Mouse (Mus musculus) hindbrain, embryonic 12.5 days (tissue): ENCODE results near the gene Jup. TPM values are rescaled to one million over a fixed set of nuclear protein-coding genes. Genes with fewer than 3 reads are reported as not detected.

Source experiments
- ATAC-seq: fragments of 200-750 bp; cut with Nextera tagmentation; 2 replicates; pipeline ENCODE4 v1.8.0; 2017; ENCODE audit warnings: moderate TSS enrichment; ENCODE audit not compliant: low FRiP score
- H3K27ac ChIP-seq: fragments of 300-500 bp; sonication (generic); 2 replicates; pipeline ENCODE4 v1.5.1; 2016; ENCODE audit warnings: mild to moderate bottlenecking
- H3K27me3 ChIP-seq: fragments of 300-500 bp; sonication (generic); 2 replicates; pipeline ENCODE4 v1.6.1; 2016; ENCODE audit warnings: mild to moderate bottlenecking
- H3K36me3 ChIP-seq: fragments of 300-500 bp; sonication (generic); 2 replicates; pipeline ENCODE4 v1.6.1; 2016; ENCODE audit warnings: mild to moderate bottlenecking
- H3K4me1 ChIP-seq: fragments of 300-500 bp; sonication (generic); 2 replicates; pipeline ENCODE4 v1.6.1; 2016
- H3K4me2 ChIP-seq: fragments of 300-500 bp; sonication (generic); replicated peaks from 2 replicates; pipeline ENCODE4 v1.6.1; 2016; ENCODE audit warnings: mild to moderate bottlenecking
- H3K4me3 ChIP-seq: fragments of 300-500 bp; sonication (generic); 2 replicates; pipeline ENCODE4 v1.5.1; 2016; ENCODE audit warnings: mild to moderate bottlenecking
- H3K9ac ChIP-seq: fragments of 300-500 bp; sonication (generic); 2 replicates; pipeline ENCODE4 v1.6.1; 2016; ENCODE audit warnings: mild to moderate bottlenecking, moderate library complexity
- H3K9me3 ChIP-seq: fragments of 300-500 bp; sonication (generic); replicated peaks from 2 replicates; pipeline ENCODE4 v1.6.1; 2016; ENCODE audit warnings: mild to moderate bottlenecking
- WGBS: fragments of 180-500 bp; shearing (Covaris S2); methylation state at CpG from one replicate; pipeline ENCODE4 v1.1.7; 2016; 5-methylcytosine and 5-hydroxymethylcytosine counted together
- polyA plus RNA-seq: library from polyadenylated mRNA; unstranded; fragments of >200 nt; fragmentation: Nextera tagmentation; extraction: Ambion mirVana; gene quantifications from 2 replicates; pipeline ENCODE4 v1.2.1, GENCODE M21; 2016

Gene Jup
- polyA plus RNA-seq, 1 experiment from 2014 or later: 64.0 TPM

DNA sequence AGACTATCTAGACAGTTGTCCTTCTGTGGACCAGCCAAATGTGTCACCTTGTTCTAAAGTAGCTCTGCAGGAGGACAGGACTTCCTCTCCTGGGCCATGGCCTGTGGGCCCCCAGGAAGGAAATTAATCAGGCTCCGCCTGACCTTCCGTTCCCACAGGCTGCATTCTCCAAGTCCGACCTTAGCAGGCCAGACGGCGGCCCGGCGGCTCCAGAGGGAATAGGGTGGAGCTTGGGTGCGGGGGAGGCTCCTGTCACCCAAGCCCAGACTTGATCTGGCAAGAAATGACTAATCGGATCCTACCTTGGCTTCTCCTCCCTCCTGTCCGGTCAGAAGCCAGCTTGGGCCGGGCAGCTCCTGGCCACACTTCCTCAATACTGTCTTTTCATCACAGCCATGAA lies 2.4 kb downstream of the Jup start:
- Histone ChIP-seq H3K4me2 (peak overlapping the region; percentile 54; the same call in 1 of the 2 replicates), H3K27me3 (peaks cover 21% of the 10 kb centered on the region), H3K9me3 (no peaks in the 10 kb centered on the region), H3K4me1 (peaks cover 30% of the 10 kb centered on the region), H3K9ac (no peak overlapping the region), H3K27ac (no peak overlapping the region), H3K36me3 (no peaks in the 10 kb centered on the region), H3K4me3 (no peak overlapping the region)
- 36% methylated on average over 11 of the region's 11 CpGs for WGBS
- no peak for ATAC-seq

GRCm38 (mm10) chr11:100394353-100395074 lies 3.0 kb downstream of the Jup start:
- Histone ChIP-seq H3K36me3 (no peaks in the 10 kb centered on the region), H3K4me1 (peaks cover 37% of the 10 kb centered on the region), H3K4me2 (no peak overlapping the region), H3K9me3 (no peaks in the 10 kb centered on the region), H3K4me3 (no peak overlapping the region), H3K27ac (no peak overlapping the region), H3K27me3 (peaks cover 21% of the 10 kb centered on the region), H3K9ac (no peak overlapping the region)
- 67% methylated on average over 5 of the region's 5 CpGs for WGBS
- no peak for ATAC-seq

DNA sequence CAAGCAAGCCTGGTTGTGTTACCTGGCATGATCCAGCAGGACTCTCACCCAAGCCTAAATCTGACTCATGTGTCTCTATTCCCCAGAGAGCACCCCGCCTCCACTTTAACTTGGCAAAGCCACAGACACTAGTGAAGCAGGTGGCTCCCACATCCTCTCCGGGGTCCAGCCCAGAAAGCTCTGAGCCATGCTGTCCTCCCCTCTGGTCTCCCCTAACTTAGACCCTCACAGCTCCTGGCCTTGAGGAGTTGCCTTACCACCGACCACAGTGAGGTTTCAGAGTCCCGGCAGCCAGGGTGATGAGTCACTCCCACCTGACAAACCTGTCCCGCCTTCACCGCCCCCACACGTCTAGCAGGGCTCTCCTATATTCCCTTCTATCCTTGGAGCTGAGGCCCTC lies 3.8 kb downstream of the Jup start:
- no peaks in the 10 kb centered on the region for H3K36me3 ChIP-seq
- H3K4me1 ChIP-seq: peaks cover 38% of the 10 kb centered on the region
- 87% methylated on average over 7 of the region's 7 CpGs for WGBS
- H3K27me3 ChIP-seq: peaks cover 21% of the 10 kb centered on the region
- H3K9me3 ChIP-seq: no peaks in the 10 kb centered on the region
- H3K4me2 ChIP-seq: no peak overlapping the region
- no peak overlapping the region for H3K27ac ChIP-seq
- no peak for ATAC-seq
- H3K9ac ChIP-seq: no peak overlapping the region
- H3K4me3 ChIP-seq: no peak overlapping the region

GRCm38 (mm10) chr11:100392958-100393357 lies 4.6 kb downstream of the Jup start:
- no peaks in the 10 kb centered on the region for H3K9me3 ChIP-seq
- no peaks in the 10 kb centered on the region for H3K36me3 ChIP-seq
- H3K27ac ChIP-seq: no peak overlapping the region
- peaks cover 46% of the 10 kb centered on the region for H3K4me1 ChIP-seq
- H3K9ac ChIP-seq: peak overlapping the region; percentile 18; the same call in 1 of the 2 replicates
- no peak overlapping the region for H3K4me3 ChIP-seq
- peaks cover 21% of the 10 kb centered on the region for H3K27me3 ChIP-seq
- ATAC-seq: no peak
- H3K4me2 ChIP-seq: no peak overlapping the region
- 94% methylated on average over 5 of the region's 5 CpGs for WGBS

GRCm38 (mm10) chr11:100391884-100392345 lies 5.6 kb downstream of the Jup start:
- no peak for ATAC-seq
- Histone ChIP-seq H3K4me1 (peaks cover 52% of the 10 kb centered on the region), H3K9me3 (no peaks in the 10 kb centered on the region), H3K36me3 (no peaks in the 10 kb centered on the region), H3K27me3 (peaks cover 19% of the 10 kb centered on the region), H3K4me3 (no peak overlapping the region), H3K9ac (no peak overlapping the region), H3K4me2 (no peak overlapping the region), H3K27ac (no peak overlapping the region)
- 93% methylated on average over 7 of the region's 7 CpGs for WGBS

GRCm38 (mm10) chr11:100391081-100391883 lies 6.3 kb downstream of the Jup start:
- Histone ChIP-seq H3K4me2 (no peak overlapping the region), H3K9me3 (no peaks in the 10 kb centered on the region), H3K4me1 (peaks cover 51% of the 10 kb centered on the region), H3K27ac (0 out of 2 replicates have a peak overlapping the region, but pooled peaks have one; percentile 26), H3K27me3 (peaks cover 15% of the 10 kb centered on the region), H3K9ac (no peak overlapping the region), H3K36me3 (no peaks in the 10 kb centered on the region), H3K4me3 (no peak overlapping the region)
- peak; percentile 55 for ATAC-seq
- 60% methylated on average over 9 of the region's 9 CpGs for WGBS

DNA sequence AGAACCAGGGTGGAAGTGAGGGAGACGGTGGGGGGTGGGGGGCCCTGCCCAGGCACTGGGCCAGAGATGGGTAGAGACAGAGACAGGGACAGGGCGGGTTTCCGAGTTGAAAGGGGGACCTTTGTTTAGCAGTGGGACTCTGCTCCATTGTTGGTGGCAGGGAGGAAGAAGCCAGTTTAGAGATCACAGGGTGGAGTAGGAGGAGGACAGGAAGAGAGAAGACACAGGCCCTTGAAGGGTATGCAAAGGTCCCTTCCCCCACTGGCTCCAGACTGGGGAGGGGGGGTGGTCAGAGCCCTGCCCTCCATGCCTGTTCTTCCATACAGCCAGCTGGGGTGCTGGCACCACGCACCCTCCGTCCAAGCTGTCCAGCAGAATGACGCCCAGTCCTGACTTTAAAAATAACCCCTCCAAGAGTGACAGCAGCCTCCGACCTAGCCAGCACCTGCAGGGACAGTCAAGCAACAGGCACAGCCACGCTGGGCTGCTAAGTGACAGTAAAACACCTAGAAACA lies 7.6 kb downstream of the Jup start:
- Histone ChIP-seq H3K4me1 (peaks cover 38% of the 10 kb centered on the region), H3K9ac (no peak overlapping the region), H3K4me3 (no peak overlapping the region), H3K27me3 (peaks cover 2% of the 10 kb centered on the region; the same call in 1 of the 2 replicates), H3K27ac (peak overlapping the region; percentile 26; the same call in 1 of the 2 replicates), H3K36me3 (peaks cover 6% of the 10 kb centered on the region; the same call in 1 of the 2 replicates), H3K4me2 (no peak overlapping the region), H3K9me3 (no peaks in the 10 kb centered on the region)
- no peak for ATAC-seq
- WGBS: 35% methylated on average over 8 of the region's 8 CpGs

GRCm38 (mm10) chr11:100388588-100388987 lies 9.0 kb downstream of the Jup start:
- Histone ChIP-seq H3K36me3 (peaks cover 6% of the 10 kb centered on the region; the same call in 1 of the 2 replicates), H3K4me1 (peaks cover 33% of the 10 kb centered on the region), H3K4me2 (no peak overlapping the region), H3K9me3 (no peaks in the 10 kb centered on the region), H3K4me3 (no peak overlapping the region), H3K27ac (no peak overlapping the region), H3K9ac (no peak overlapping the region), H3K27me3 (no peaks in the 10 kb centered on the region)
- no peak for ATAC-seq
- WGBS: 86% methylated on average over 6 of the region's 6 CpGs

DNA sequence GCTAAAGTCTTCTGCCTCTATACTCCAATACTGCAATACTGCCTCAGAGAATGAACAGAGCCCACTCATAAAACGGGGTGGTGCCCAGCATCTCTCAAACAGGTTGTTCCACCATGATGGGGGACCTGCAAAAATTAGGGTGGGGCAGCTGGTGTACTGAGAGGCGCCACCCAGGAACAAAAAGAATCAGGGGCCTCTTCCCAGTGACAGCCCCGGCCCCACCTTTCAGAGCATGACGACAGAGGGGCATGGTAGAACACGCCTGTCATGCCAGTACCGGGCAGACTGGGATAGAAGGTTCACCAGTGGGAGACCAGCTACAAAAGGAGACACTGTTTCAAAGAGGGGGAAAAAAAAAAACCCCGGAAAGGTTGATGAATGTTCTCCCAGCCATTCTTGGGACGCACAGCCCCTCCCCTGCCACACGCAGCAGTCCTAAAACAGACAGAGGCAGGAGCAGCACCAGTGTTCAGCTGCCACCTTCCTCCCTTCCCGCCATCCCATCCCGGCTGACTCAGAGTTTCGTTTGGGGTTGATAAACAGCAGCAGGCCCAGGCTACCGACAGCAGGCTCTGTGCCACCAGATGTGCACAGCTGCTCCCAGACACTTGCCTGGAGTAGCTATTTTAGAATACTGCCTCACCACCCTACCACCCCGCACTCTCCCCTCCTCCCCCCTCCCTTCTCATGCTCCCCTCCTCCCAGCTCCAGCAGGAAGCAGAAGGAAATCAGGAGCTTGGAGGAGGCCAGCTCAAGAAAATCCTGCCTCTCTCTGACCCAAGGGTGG lies 9.8 kb downstream of the Jup start:
- no peak for ATAC-seq
- peaks cover 12% of the 10 kb centered on the region for H3K36me3 ChIP-seq
- H3K27me3 ChIP-seq: no peaks in the 10 kb centered on the region
- H3K4me3 ChIP-seq: no peak overlapping the region
- WGBS: 48% methylated on average over 14 of the region's 14 CpGs
- H3K4me1 ChIP-seq: peaks cover 33% of the 10 kb centered on the region
- H3K4me2 ChIP-seq: no peak overlapping the region
- H3K9ac ChIP-seq: no peak overlapping the region
- H3K27ac ChIP-seq: no peak overlapping the region
- no peaks in the 10 kb centered on the region for H3K9me3 ChIP-seq

- Histone ChIP-seq H3K4me1 (peaks cover 33% of the 10 kb centered on the region), H3K36me3 (peaks cover 19% of the 10 kb centered on the region), H3K27ac (no peak overlapping the region), H3K9ac (no peak overlapping the region), H3K27me3 (no peaks in the 10 kb centered on the region), H3K4me3 (no peak overlapping the region), H3K4me2 (no peak overlapping the region), H3K9me3 (no peaks in the 10 kb centered on the region)
- WGBS: 81% methylated on average over 6 of the region's 6 CpGs
- no peak for ATAC-seq
Measured at GRCm38 (mm10) chr11:100387111-100387510, 10.5 kb downstream of the Jup start.

DNA sequence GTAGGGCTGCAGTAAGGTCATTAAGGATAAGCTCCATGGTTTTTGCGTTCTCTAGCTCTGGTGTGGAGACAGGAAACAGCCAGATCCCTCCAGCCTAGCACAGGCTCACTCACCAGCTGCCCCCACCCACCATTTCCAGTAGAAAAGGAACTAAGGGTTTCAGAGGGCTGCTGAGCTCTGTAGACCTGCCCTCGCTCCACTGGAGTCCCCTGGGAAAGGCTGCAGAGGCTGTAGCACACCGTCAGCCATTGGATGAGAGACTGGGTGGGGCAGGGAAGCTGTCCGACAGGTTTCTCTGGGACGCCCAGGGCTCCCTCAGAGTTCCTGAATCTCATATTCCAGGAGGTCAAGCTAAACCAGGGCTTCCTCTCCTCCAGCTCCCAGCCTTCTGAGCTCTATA lies 11.0 kb downstream of the Jup start:
- no peaks in the 10 kb centered on the region for H3K27me3 ChIP-seq
- H3K4me2 ChIP-seq: no peak overlapping the region
- no peak overlapping the region for H3K9ac ChIP-seq
- H3K4me3 ChIP-seq: no peak overlapping the region
- 51% methylated on average over 5 of the region's 5 CpGs for WGBS
- H3K9me3 ChIP-seq: no peaks in the 10 kb centered on the region
- no peak for ATAC-seq
- no peak overlapping the region for H3K27ac ChIP-seq
- peaks cover 24% of the 10 kb centered on the region for H3K36me3 ChIP-seq
- H3K4me1 ChIP-seq: peaks cover 33% of the 10 kb centered on the region

- Histone ChIP-seq H3K27ac (no peak overlapping the region), H3K9me3 (no peaks in the 10 kb centered on the region), H3K4me2 (no peak overlapping the region), H3K4me1 (peaks cover 21% of the 10 kb centered on the region), H3K27me3 (no peaks in the 10 kb centered on the region), H3K36me3 (peaks cover 37% of the 10 kb centered on the region), H3K4me3 (no peak overlapping the region), H3K9ac (no peak overlapping the region)
- WGBS: 92% methylated on average over 3 of the region's 3 CpGs
- no peak for ATAC-seq
Measured at GRCm38 (mm10) chr11:100385016-100385415, 12.5 kb downstream of the Jup start.
